Mouse (Mus musculus) layer of hippocampus, adult 9-10 months (tissue): Measurements from ENCODE around the gene Spcs2.

Experiments used
- DNase-seq: peaks from one replicate; pipeline ENCODE4 v3.0.0; 2022; ENCODE audit warnings: low spot score

Gene Spcs2

GRCm38 (mm10) chr7:99864241-99865028, 1.2 kb upstream of the Spcs2 start:
- no peak for DNase-seq

GRCm38 (mm10) chr7:99858813-99859585, 4.3 kb downstream of the Spcs2 start, which contains the start of gene Xrra1:
TSS of gene Xrra1 (plus strand) at chr7:99859116.
- DNase-seq, result peak; percentile 95

GRCm38 (mm10) chr7:99858175-99858812, 5.0 kb downstream of the Spcs2 start:
- DNase-seq, result no peak

GRCm38 (mm10) chr7:99856266-99856861, 6.9 kb downstream of the Spcs2 start:
- no peak for DNase-seq

- DNase-seq, result no peak
Observed at GRCm38 (mm10) chr7:99854311-99854710, 9.0 kb downstream of the Spcs2 start.

GRCm38 (mm10) chr7:99853350-99853749, 9.9 kb downstream of the Spcs2 start:
- no peak for DNase-seq

GRCm38 (mm10) chr7:99851618-99852017, 11.6 kb downstream of the Spcs2 start:
- DNase-seq, result no peak

- DNase-seq, result no peak
Observed at GRCm38 (mm10) chr7:99851121-99851520, 12.1 kb downstream of the Spcs2 start.

- no peak for DNase-seq
Observed at GRCm38 (mm10) chr7:99850534-99850933, 12.7 kb downstream of the Spcs2 start.

GRCm38 (mm10) chr7:99845533-99846236, 17.6 kb downstream of the Spcs2 start:
- DNase-seq, result no peak

GRCm38 (mm10) chr7:99838241-99838640, 25.0 kb downstream of the Spcs2 start:
- no peak for DNase-seq

GRCm38 (mm10) chr7:99837358-99838071, 25.7 kb downstream of the Spcs2 start:
- no peak for DNase-seq

- no peak for DNase-seq
Observed at GRCm38 (mm10) chr7:99836781-99837180, 26.5 kb downstream of the Spcs2 start.

GRCm38 (mm10) chr7:99834314-99834853, 28.9 kb downstream of the Spcs2 start:
- DNase-seq, result no peak

GRCm38 (mm10) chr7:99833846-99834222, 29.4 kb downstream of the Spcs2 start:
- DNase-seq, result no peak

GRCm38 (mm10) chr7:99833115-99833845, 30.0 kb downstream of the Spcs2 start:
- no peak for DNase-seq

GRCm38 (mm10) chr7:99828083-99828570, 35.1 kb downstream of the Spcs2 start, which contains the start of gene Neu3:
TSS of gene Neu3 (minus strand) at chr7:99828417.
- DNase-seq, result peak; percentile 57

GRCm38 (mm10) chr7:99826096-99826495, 37.2 kb downstream of the Spcs2 start:
- no peak for DNase-seq

GRCm38 (mm10) chr7:99825511-99825910, 37.8 kb downstream of the Spcs2 start:
- DNase-seq, result no peak
